Comparison of ENCODE assay signal across 10 mouse cellular contexts in the genomic region with DNA sequence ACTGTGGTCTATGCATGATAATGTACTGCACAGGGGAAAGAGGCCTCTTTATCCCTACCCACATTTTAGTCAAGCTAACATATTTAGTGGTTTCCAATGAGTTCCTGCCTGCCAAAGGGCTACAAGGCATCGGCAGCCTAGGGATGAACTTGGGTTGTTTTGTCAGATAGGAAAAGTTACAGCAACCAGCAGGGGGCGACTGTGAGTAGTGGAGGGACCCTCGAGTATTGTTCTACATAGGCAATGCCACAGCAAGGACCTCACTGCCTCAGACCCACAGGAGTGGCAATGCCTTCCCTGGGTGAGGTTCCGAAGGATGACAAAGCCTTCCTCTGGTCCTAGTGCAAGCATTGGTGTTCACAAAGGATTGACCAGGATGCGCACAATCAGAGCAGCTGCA. TPM values are rescaled to one million over a fixed set of nuclear protein-coding genes. Genes with fewer than 3 reads are reported as not detected.
DNase-seq lines count a peak whose midpoint lies in the region; ATAC-seq and TF ChIP-seq lines count a peak whose summit lies in the region.
"Had no signal": no experiment of that assay in that cellular context is flagged by ENCODE, and none has a peak within 500 bp of the region (broad histone marks: within the 10 kb centered on the region; RNA-seq: fewer than 3 reads in every experiment).

No protein-coding gene starts in this region.

- H3K4me2 ChIP-seq in hindbrain, embryonic 11.5 days (replicated peaks; ENCODE audit: low read depth, low read length): no peak overlapping the region
- no peak overlapping the region for H3K4me2 ChIP-seq in hindbrain, embryonic 13.5 days
- H3K4me2 ChIP-seq in limb, embryonic 11.5 days (ENCODE audit: low read depth, severe bottlenecking): no peak overlapping the region
- H3K4me2 ChIP-seq: kidney, embryonic 15.5 days; midbrain, embryonic 12.5 days had no signal

- 66% methylated on average over 5 of the region's 5 CpGs for WGBS in hindbrain, embryonic 11.5 days
- 64% methylated on average over 5 of the region's 5 CpGs for WGBS in hindbrain, embryonic 13.5 days
- 62% methylated on average over 5 of the region's 5 CpGs for WGBS in limb, embryonic 11.5 days

- peaks cover 6% of the 10 kb centered on the region for H3K4me1 ChIP-seq in hindbrain, embryonic 11.5 days (replicated peaks; ENCODE audit: control insufficient read depth, insufficient read depth, low read length)
- peaks cover 28% of the 10 kb centered on the region for H3K4me1 ChIP-seq in hindbrain, embryonic 13.5 days (replicated peaks)
- H3K4me1 ChIP-seq in testis, adult 2 months (ENCODE audit: control insufficient read depth, insufficient read depth, low read length): no peaks in the 10 kb centered on the region
- H3K4me1 ChIP-seq in limb, embryonic 11.5 days (ENCODE audit: control insufficient read depth, insufficient read depth, low read length): no peaks in the 10 kb centered on the region

- no peaks in the 10 kb centered on the region for H3K9me3 ChIP-seq in hindbrain, embryonic 11.5 days (ENCODE audit: control insufficient read depth, low read length)
- no peaks in the 10 kb centered on the region for H3K9me3 ChIP-seq in hindbrain, embryonic 13.5 days
- H3K9me3 ChIP-seq in limb, embryonic 11.5 days (ENCODE audit: control insufficient read depth, low read length): no peaks in the 10 kb centered on the region
- H3K9me3 ChIP-seq: kidney, embryonic 15.5 days had no signal

- peak; percentile 74 for TF ChIP-seq CTCF in testis, adult 2 months (IDR thresholded peaks at IDR 0.05; ENCODE audit: control insufficient read depth, insufficient read depth, insufficient replicate concordance, low read depth, low read length)

- TF ChIP-seq POLR2A in testis, adult 2 months (IDR thresholded peaks at IDR 0.05; ENCODE audit: control insufficient read depth, low read depth, low read length): no peak

- H3K27ac ChIP-seq in hindbrain, embryonic 11.5 days (ENCODE audit: low read depth, low read length): no peak overlapping the region
- no peak overlapping the region for H3K27ac ChIP-seq in hindbrain, embryonic 13.5 days
- H3K27ac ChIP-seq in testis, adult 2 months (ENCODE audit: control insufficient read depth, insufficient read depth, low read depth, low read length): no peak overlapping the region
- no peak overlapping the region for H3K27ac ChIP-seq in limb, embryonic 11.5 days (replicated peaks; ENCODE audit: low read depth, low read length)
- H3K27ac ChIP-seq: kidney, embryonic 15.5 days; midbrain, embryonic 12.5 days had no signal

- no peaks in the 10 kb centered on the region for H3K27me3 ChIP-seq in hindbrain, embryonic 11.5 days (ENCODE audit: control insufficient read depth, insufficient read depth, low read length)
- H3K27me3 ChIP-seq in hindbrain, embryonic 13.5 days: no peaks in the 10 kb centered on the region
- H3K27me3 ChIP-seq in testis, adult 2 months (ENCODE audit: control insufficient read depth, insufficient read depth, low read length): no peaks in the 10 kb centered on the region
- H3K27me3 ChIP-seq in limb, embryonic 11.5 days (ENCODE audit: control insufficient read depth, insufficient read depth, low read length): no peaks in the 10 kb centered on the region
- H3K27me3 ChIP-seq: kidney, embryonic 15.5 days; midbrain, embryonic 12.5 days had no signal

- H3K9ac ChIP-seq in hindbrain, embryonic 11.5 days (ENCODE audit: low read depth, low read length): no peak overlapping the region
- no peak overlapping the region for H3K9ac ChIP-seq in hindbrain, embryonic 13.5 days
- no peak overlapping the region for H3K9ac ChIP-seq in limb, embryonic 11.5 days (ENCODE audit: low read length)
- H3K9ac ChIP-seq: kidney, embryonic 15.5 days; midbrain, embryonic 12.5 days had no signal

- no peak for ATAC-seq in hindbrain, embryonic 11.5 days (ENCODE audit: low FRiP score)
- ATAC-seq in hindbrain, embryonic 13.5 days (ENCODE audit: low FRiP score): no peak
- ATAC-seq in limb, embryonic 11.5 days (ENCODE audit: insufficient number of reproducible peaks, low FRiP score, low TSS enrichment, low read depth): no peak

- H3K36me3 ChIP-seq in hindbrain, embryonic 11.5 days (ENCODE audit: control insufficient read depth, insufficient read depth, low read length): no peaks in the 10 kb centered on the region
- H3K36me3 ChIP-seq in hindbrain, embryonic 13.5 days: no peaks in the 10 kb centered on the region
- no peaks in the 10 kb centered on the region for H3K36me3 ChIP-seq in testis, adult 2 months (ENCODE audit: control insufficient read depth, insufficient read depth, low read length)
- H3K36me3 ChIP-seq in limb, embryonic 11.5 days (ENCODE audit: control insufficient read depth, insufficient read depth, low read length): no peaks in the 10 kb centered on the region
- H3K36me3 ChIP-seq: kidney, embryonic 15.5 days; midbrain, embryonic 12.5 days had no signal

- DNase-seq in hindbrain, embryonic 11.5 days (ENCODE audit: low spot score): peak; percentile 61
- DNase-seq in testis, postnatal 14 days (ENCODE audit: low spot score): no peak
- peak; percentile 67 for DNase-seq in limb, embryonic 11.5 days (ENCODE audit: low spot score)
- no peak for DNase-seq in urinary bladder, postnatal 25 days (ENCODE audit: low spot score)
- no peak for DNase-seq in layer of hippocampus, adult 8-10 months (ENCODE audit: low spot score in 2 of 2)
- DNase-seq in gastrocnemius, adult 8-10 months (ENCODE audit: low spot score in 2 of 2): no peak

- no peak overlapping the region for H3K4me3 ChIP-seq in hindbrain, embryonic 11.5 days (ENCODE audit: low read depth, low read length)
- no peak overlapping the region for H3K4me3 ChIP-seq in hindbrain, embryonic 13.5 days
- H3K4me3 ChIP-seq in testis, adult 2 months (ENCODE audit: control insufficient read depth, low read depth, low read length): no peak overlapping the region
- no peak overlapping the region for H3K4me3 ChIP-seq in limb, embryonic 11.5 days (ENCODE audit: low read depth, low read length)
- H3K4me3 ChIP-seq: kidney, embryonic 15.5 days; midbrain, embryonic 12.5 days had no signal

RNA-seq across cellular contexts. Expression of a gene that starts 31.7 kb away (rescaled TPM):
- polyA plus RNA-seq in hindbrain, embryonic 11.5 days (2014; fragmentation: Nextera tagmentation; extraction: Ambion mirVana): 3.3 and 4.5 TPM in 2 replicates
- 6.8 and 7.3 TPM in 2 replicates for polyA plus RNA-seq in hindbrain, embryonic 13.5 days (2015; fragmentation: Nextera tagmentation; extraction: Ambion mirVana)
- polyA plus RNA-seq in testis, adult 2 months (2012; rRNA removed): 2.9 and 4.0 TPM in 2 replicates
- 0.64 and 0.81 TPM in 2 replicates for polyA plus RNA-seq in limb, embryonic 11.5 days (2014; fragmentation: Nextera tagmentation; extraction: Ambion mirVana)
- 10 to 100 TPM; 30.9 to 40.3 (median 35.4) TPM for total RNA-seq in layer of hippocampus, adult 8-10 months (2022)
- under 1 TPM; 0.17 to 0.68 (median 0.43) TPM for total RNA-seq in gastrocnemius, adult 8-10 months (2022)

Comparison
In these comparisons a context has a peak if more than half of its experiments do, and no peak if none do; other contexts are left out.
1. DNase-seq: peak in hindbrain, embryonic 11.5 days (single experiment) and limb, embryonic 11.5 days (single experiment); none in testis, postnatal 14 days (single experiment), urinary bladder, postnatal 25 days (single experiment), layer of hippocampus, adult 8-10 months (0 of 2) and gastrocnemius, adult 8-10 months (0 of 2).